Mouse (Mus musculus) layer of hippocampus, adult 2 months (tissue): Measurements from ENCODE around the gene Cgrrf1. TPM values are rescaled to one million over a fixed set of nuclear protein-coding genes. Genes with fewer than 3 reads are reported as not detected.

Source experiments
- DNase-seq, 2 experiments: peaks; one replicate each; pipeline ENCODE4 v3.0.0; 2022; ENCODE audit warnings: low spot score in 2 of 2
- H3K27ac ChIP-seq: fragments of 200-600 bp; 2 replicates; pipeline ENCODE4 v1.8.1; 2022
- H3K4me3 ChIP-seq: fragments of 200-600 bp; 2 replicates; pipeline ENCODE4 v1.8.1; 2022; ENCODE audit warnings: mild to moderate bottlenecking
- CTCF ChIP-seq: fragments of 200-600 bp; conservative IDR thresholded peaks from 2 replicates; pipeline ENCODE4 v1.8.1; 2022; ENCODE audit warnings: antibody characterized with exemption, mild to moderate bottlenecking, moderate library complexity
- long read RNA-seq, 2 experiments: library from polyadenylated mRNA; stranded (forward); transcript quantifications; one replicate each; pipeline ENCODE4 v2.0.0; 2021; ENCODE audit warnings: borderline mapping rate in 2 of 2
- total RNA-seq, 2 experiments: library from RNA; stranded (reverse); gene quantifications; 2 replicates each; pipeline ENCODE4 v1.2.3; 2021

Gene Cgrrf1
- total RNA-seq: 10 to 100 TPM; 19.2 to 21.1 TPM
- long read RNA-seq, experiment 1, transcript Cgrrf1-201 (6 exons, 1,324 nt): major isoform, 8 of 13 reads
- long read RNA-seq, experiment 1, partial matches to known transcripts: 0 of 13 reads
- long read RNA-seq, experiment 1, other reads (novel, unspliced or antisense): 2 of 13 reads
- long read RNA-seq, experiment 2, transcript Cgrrf1-201 (6 exons, 1,324 nt): major isoform, 15 of 19 reads
- long read RNA-seq, experiment 2, partial matches to known transcripts: 0 of 19 reads
- long read RNA-seq, experiment 2, other reads (novel, unspliced or antisense): 3 of 19 reads

GRCm38 (mm10) chr14:46831837-46832333, at the start of gene Cgrrf1:
Cgrrf1 (plus strand) TSS chr14:46832125.
- peak; percentile 86 to 94 for DNase-seq
- peak within 1 kb of the TSS; percentile 87 for H3K27ac ChIP-seq
- peak; percentile 67 for TF ChIP-seq CTCF
- peak within 1 kb of the TSS; percentile 96 for H3K4me3 ChIP-seq

- no peak for DNase-seq
- Histone ChIP-seq H3K27ac (no peak overlapping the region), H3K4me3 (no peak overlapping the region)
- TF ChIP-seq CTCF: no peak
These were observed 49.6 kb upstream of the Cgrrf1 start for GRCm38 (mm10) chr14:46782187-46782828.

GRCm38 (mm10) chr14:46783327-46783926, 48.5 kb upstream of the Cgrrf1 start:
- DNase-seq: no peak
- no peak overlapping the region for H3K4me3 ChIP-seq
- no peak for TF ChIP-seq CTCF
- no peak overlapping the region for H3K27ac ChIP-seq

GRCm38 (mm10) chr14:46785247-46785646, 46.7 kb upstream of the Cgrrf1 start:
- Histone ChIP-seq H3K27ac (no peak overlapping the region), H3K4me3 (no peak overlapping the region)
- no peak for DNase-seq
- no peak for TF ChIP-seq CTCF

- DNase-seq: no peak
- Histone ChIP-seq H3K27ac (peak overlapping the region; percentile 96), H3K4me3 (peak overlapping the region; percentile 88)
- no peak for TF ChIP-seq CTCF
These were observed 44.5 kb upstream of the Cgrrf1 start for GRCm38 (mm10) chr14:46787454-46787786.

- Histone ChIP-seq H3K4me3 (peak within 1 kb of the TSS; percentile 88), H3K27ac (peak within 1 kb of the TSS; percentile 96)
- TF ChIP-seq CTCF: peak; percentile 94
- peak; percentile 87 to 94 for DNase-seq
These were observed 44.0 kb upstream of the Cgrrf1 start, which contains the start of gene Cnih1 for GRCm38 (mm10) chr14:46787787-46788504. Cnih1 (minus strand) TSS chr14:46788411.

GRCm38 (mm10) chr14:46788505-46788901, 43.4 kb upstream of the Cgrrf1 start:
- no peak for TF ChIP-seq CTCF
- Histone ChIP-seq H3K27ac (peak overlapping the region; percentile 96), H3K4me3 (peak overlapping the region; percentile 88)
- DNase-seq: no peak

- H3K4me3 ChIP-seq: no peak overlapping the region
- TF ChIP-seq CTCF: peak; percentile 62
- DNase-seq: no peak
- no peak overlapping the region for H3K27ac ChIP-seq
These were observed 41.6 kb upstream of the Cgrrf1 start for GRCm38 (mm10) chr14:46790303-46790702.

GRCm38 (mm10) chr14:46790723-46791122, 41.2 kb upstream of the Cgrrf1 start:
- TF ChIP-seq CTCF: no peak
- DNase-seq: no peak
- Histone ChIP-seq H3K27ac (no peak overlapping the region), H3K4me3 (no peak overlapping the region)

GRCm38 (mm10) chr14:46794157-46794556, 37.8 kb upstream of the Cgrrf1 start:
- no peak overlapping the region for H3K27ac ChIP-seq
- no peak for DNase-seq
- TF ChIP-seq CTCF: no peak
- H3K4me3 ChIP-seq: no peak overlapping the region

GRCm38 (mm10) chr14:46800684-46801345, 31.1 kb upstream of the Cgrrf1 start:
- Histone ChIP-seq H3K27ac (no peak overlapping the region), H3K4me3 (no peak overlapping the region)
- DNase-seq: no peak
- no peak for TF ChIP-seq CTCF

GRCm38 (mm10) chr14:46803259-46803658, 28.7 kb upstream of the Cgrrf1 start:
- Histone ChIP-seq H3K27ac (no peak overlapping the region), H3K4me3 (no peak overlapping the region)
- no peak for DNase-seq
- no peak for TF ChIP-seq CTCF
